Mouse (Mus musculus) kidney, adult 11 months (tissue): ENCODE data around the gene Usp32.

Source experiments
- DNase-seq: peaks from one replicate; pipeline ENCODE4 v3.0.0; 2022

The Usp32 gene

GRCm38 (mm10) chr11:84978113-84978512, 161.8 kb downstream of the Usp32 start:
- peak; percentile 33 for DNase-seq

DNA sequence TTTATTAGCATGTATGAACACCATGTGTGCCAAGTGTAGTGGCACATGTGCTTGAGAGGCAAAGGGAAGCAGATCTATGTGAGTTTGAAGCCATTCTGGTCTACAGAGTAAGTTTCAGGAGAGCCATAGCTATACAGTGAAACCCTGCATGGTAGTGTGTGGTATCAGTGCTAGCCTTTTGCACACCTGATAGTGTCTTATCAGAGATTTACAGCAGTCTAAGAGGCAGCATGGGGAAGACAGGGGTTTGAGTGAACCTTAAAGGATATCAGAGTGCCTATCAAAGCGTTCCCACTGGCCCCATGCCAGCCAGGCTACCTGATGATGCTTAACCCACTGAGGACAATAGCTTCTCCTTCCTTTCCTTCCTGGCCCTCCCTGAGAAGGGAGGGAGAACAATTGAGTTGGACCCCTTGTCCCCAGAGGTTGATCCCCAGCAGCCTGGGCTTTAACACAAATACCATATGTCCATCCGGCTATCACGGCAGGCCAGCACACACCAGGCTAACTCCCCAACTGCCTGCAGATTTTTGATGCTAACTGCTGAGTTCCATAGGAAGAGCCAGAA, 162.5 kb downstream of the Usp32 start:
- no peak for DNase-seq

DNA sequence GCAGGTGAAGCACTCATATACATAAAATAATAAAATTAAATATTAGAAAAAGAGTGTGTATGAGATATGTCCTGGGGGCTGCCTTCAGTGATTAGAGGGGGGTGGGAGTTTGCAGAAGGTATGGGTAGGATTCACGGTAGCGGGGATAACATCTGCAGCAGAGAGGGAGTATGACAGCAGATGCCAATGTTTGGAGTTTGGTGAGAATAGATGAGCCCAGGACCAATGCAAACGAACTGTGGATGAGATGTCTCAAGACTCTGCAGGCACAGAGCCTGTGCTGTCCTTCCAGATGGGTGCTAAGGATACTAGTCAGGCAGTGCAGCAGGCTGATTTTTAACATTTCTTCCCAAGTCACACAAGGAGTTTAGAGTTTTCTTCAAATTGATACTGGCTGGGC, 163.3 kb downstream of the Usp32 start:
- DNase-seq, result no peak

DNA sequence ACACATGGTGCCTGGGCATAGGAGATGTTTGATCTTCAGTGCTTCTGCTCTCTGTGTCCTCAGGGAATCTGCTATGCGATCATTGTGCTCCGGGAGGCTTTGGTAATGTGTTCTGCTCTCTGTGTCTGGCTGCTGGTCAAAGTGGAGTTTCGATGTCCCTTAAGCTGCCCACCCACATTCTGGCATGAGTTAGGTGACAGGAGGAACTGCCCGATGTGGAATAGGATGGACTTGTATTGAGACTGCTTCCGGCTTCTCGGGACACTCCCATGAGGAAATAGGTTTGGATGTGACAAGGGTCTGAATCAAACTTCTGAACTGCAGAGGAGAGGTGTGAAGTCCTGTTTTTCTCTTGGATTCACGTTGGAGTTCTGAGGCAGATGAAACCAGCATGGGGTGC, 165.4 kb downstream of the Usp32 start:
- DNase-seq, result no peak

- DNase-seq, result no peak
Measured at GRCm38 (mm10) chr11:84973661-84974060, 166.3 kb downstream of the Usp32 start.

DNA sequence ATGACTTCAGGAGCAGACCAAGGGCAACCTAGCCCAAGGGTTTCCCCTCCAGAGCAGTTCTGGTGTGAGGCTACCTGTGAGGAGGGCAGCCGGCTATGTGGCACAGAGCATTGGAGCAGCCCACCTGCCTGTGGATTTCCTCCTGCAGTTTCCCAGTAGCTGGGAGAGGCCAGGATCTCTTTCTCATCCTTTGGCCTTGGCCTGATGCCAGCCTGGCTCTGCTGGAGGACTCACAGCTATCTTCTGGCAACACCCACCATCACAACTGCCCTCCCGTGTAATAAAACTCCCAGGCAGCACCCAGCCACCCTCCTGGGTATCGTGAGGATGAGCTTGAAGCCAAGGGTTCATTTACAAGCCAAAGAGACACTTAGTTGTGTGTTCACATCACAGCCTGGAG, 167.9 kb downstream of the Usp32 start:
- DNase-seq, result no peak

DNA sequence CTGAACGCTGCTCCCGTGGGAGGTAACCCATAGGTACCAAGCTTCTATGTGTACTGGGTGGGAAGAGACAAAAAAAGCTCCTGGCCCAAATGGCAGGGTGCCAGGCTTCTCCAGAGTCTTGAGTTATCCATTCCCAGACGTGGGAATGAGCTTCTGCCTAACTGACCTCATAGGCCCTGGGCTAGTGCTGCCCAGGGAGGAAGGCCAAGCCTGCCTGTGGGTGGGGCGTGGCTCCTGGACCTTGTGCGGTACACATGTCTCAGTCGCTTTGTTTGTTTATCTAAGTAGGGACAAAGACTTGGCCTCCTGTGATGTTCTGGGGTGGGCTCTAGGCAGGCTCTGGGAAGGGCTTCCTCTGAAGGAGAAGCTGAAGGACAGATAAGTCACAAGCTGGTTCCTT, 171.2 kb downstream of the Usp32 start:
- peak; percentile 83 for DNase-seq

- DNase-seq, result no peak
Measured at GRCm38 (mm10) chr11:84968309-84968708, 171.7 kb downstream of the Usp32 start.

DNA sequence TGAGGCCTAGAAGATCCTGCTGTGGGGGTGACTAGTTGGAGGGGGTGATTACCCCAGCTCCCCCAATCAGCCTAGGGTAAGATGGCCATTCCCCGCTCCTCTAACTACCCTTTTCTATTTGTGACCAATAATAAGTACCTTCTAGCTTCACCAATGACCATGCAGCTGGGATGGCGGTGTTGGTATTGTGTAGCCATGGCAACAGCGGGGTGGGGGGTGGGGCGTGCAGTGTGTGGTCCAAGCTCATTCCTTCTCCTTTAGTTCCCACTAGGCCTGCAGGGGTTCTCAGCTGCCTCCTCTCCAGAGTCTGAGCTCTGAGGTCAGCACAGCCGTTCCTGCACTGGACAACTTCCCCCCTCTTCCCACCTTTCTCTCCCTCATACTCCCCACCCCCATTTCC, 172.8 kb downstream of the Usp32 start:
- no peak for DNase-seq

- DNase-seq, result no peak
Measured at GRCm38 (mm10) chr11:84966696-84967095, 173.3 kb downstream of the Usp32 start.

GRCm38 (mm10) chr11:84963556-84963955, 176.4 kb downstream of the Usp32 start:
- DNase-seq, result no peak

- DNase-seq, result no peak
Measured at GRCm38 (mm10) chr11:84962536-84962935, 177.4 kb downstream of the Usp32 start.

GRCm38 (mm10) chr11:84961571-84961970, 178.4 kb downstream of the Usp32 start:
- DNase-seq, result no peak

DNA sequence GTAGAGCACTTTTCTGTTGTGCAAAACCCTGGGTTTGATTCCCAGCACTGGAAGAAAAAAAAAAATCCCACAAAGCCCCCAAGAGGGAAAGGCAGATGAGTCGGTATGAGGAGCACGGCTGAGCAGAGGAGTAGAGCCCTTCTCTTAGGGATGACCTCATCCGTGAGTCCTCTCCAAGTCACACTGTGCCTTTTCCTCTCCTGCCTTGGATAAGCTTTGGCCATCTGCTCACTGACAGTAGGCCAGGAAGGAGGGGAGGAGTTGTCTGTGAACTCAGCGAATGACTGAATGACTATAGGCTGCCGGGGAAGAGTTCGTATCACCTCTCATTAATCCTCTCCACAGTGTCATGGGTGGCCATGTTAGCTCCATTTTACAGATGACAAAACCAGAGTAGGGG, 179.2 kb downstream of the Usp32 start:
- no peak for DNase-seq

- no peak for DNase-seq
Measured at GRCm38 (mm10) chr11:84960291-84960690, 179.7 kb downstream of the Usp32 start.

- DNase-seq, result peak; percentile 87
Measured at GRCm38 (mm10) chr11:84959701-84960181, 180.2 kb downstream of the Usp32 start.

GRCm38 (mm10) chr11:84959181-84959580, 180.8 kb downstream of the Usp32 start:
- peak; percentile 55 for DNase-seq

GRCm38 (mm10) chr11:84958271-84958630, 181.7 kb downstream of the Usp32 start:
- DNase-seq, result peak; percentile 66

DNA sequence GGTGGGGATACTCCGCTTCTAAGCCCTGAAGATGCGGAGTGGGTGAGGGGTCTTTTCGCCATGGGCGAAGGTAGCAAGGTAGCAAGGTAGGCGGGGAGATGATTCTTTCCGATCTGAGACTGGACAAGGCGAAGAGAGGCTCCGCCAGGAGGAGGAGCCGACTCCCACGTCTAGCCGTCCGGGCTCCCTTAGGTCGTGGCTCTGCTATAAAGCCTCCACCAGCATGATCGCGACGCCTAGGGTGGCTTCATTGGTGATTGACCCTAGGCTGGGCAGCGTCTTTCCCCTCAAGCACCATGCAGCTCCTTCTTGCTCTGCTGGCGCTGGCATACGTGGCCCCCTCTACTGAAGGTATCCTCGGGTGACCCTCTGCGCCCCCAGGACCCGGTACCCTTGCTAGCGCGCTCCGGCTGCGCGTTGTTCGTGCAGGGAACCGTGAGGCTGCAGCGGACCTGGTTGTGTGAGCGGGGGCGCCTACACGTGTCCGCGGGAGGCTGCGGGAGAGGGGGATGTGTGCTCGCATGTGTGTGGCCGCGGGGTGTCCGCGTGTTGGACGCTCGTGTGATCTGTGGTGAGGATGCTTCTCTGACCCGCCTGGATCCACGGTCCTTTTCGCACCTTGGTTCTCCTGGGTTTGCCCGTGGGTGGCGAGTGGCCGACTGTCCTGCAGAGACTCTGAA, 182.2 kb downstream of the Usp32 start, which contains the start of gene Car4:
TSS of gene Car4 (plus strand) at position 196 of the 680 bp plus-strand sequence.
- DNase-seq, result peak; percentile 52

DNA sequence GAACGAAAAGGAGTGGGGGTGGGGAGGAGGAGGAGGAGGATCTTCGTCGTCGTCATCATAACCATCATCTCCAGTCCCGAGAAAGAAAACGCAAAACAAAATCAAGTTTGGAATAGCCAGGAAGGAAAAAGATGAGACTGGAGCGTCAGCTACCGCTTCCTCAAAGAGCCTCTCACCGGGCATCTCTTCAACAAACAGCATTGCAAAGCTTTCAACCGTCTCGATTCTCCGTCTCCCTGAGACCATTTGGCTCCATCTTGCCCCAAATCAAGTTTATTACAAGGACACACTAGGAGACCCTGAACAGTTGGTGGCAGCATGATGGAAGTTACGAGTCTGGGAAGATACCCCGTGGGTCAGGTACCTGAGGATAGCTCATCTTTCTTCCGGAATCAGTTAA, 182.8 kb downstream of the Usp32 start:
- no peak for DNase-seq

GRCm38 (mm10) chr11:84956400-84956799, 183.6 kb downstream of the Usp32 start:
- DNase-seq, result no peak

GRCm38 (mm10) chr11:84952611-84953010, 187.3 kb downstream of the Usp32 start:
- peak; percentile 30 for DNase-seq

GRCm38 (mm10) chr11:84948526-84948925, 191.4 kb downstream of the Usp32 start:
- DNase-seq, result peak; percentile 75

DNA sequence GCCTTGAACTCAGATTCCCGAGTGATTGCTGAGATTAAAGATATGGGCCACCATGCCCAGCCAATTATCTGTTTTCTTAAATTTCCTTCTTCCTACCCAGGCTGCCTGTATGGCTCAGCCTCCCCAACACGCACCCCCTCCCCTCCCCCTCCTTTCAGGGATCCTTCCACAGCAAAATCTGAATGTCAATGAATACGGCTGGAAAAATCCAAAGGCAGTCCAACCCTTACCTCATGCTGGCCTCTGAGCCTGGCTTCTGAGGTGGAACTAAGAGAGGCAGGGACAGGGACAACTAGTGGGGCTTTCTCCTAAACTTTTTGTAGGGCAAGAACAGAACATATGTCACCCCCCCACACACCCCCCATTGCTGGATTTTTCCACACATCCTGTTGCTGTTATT, 191.8 kb downstream of the Usp32 start:
- DNase-seq, result no peak

DNA sequence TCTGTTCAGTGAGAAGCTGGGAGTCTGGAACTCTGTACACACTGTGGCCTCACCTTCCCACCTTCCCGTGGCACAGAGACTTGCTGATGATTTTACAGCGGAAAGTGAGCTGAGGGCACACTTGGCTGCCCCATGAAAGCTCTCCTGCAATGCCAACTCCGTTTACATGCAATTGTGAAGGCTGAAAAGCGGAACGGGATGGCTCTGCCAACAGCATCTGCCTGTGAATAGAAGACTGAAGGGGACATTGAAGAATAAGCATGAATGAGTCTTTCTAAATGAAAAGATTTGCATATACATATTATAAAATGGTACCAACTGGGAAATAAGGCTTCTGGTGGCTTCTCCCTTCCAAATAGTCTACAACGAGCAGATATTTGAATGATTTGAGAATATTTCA, 192.8 kb downstream of the Usp32 start:
- DNase-seq, result no peak
